Mouse (Mus musculus) lung, embryonic 14.5 days (tissue): Measurements from ENCODE around the gene Ect2l. TPM values are rescaled to one million over a fixed set of nuclear protein-coding genes. Genes with fewer than 3 reads are reported as not detected.
A peak's percentile ranks its signal among the peaks of the same experiment; 100 is the strongest.
"Not testable (repeated sequence)": the region's sequence is repeated elsewhere in the genome, so short reads cannot be mapped to it uniquely, and the experiment has no call there.

Experiments used
- ATAC-seq: fragments of 200-750 bp; cut with Nextera tagmentation; 2 replicates; pipeline ENCODE4 v1.8.0; 2017; ENCODE audit warnings: mild to moderate bottlenecking, moderate TSS enrichment, moderate library complexity; ENCODE audit not compliant: insufficient read depth
- DNase-seq: peaks from one replicate; pipeline ENCODE4 v3.0.0-alpha.2; 2015
- H3K27ac ChIP-seq: fragments of 300-500 bp; sonication (generic); 2 replicates; pipeline ENCODE4 v1.5.1; 2014; ENCODE audit warnings: low read depth, mild to moderate bottlenecking, moderate library complexity
- H3K27me3 ChIP-seq: fragments of 300-500 bp; sonication (generic); 2 replicates; pipeline ENCODE4 v1.6.1; 2014; ENCODE audit warnings: low read length, control low read depth; ENCODE audit not compliant: insufficient read depth
- H3K36me3 ChIP-seq: fragments of 300-500 bp; sonication (generic); 2 replicates; pipeline ENCODE4 v1.6.1; 2014; ENCODE audit warnings: control low read depth; ENCODE audit not compliant: insufficient read depth
- H3K4me1 ChIP-seq: fragments of 300-500 bp; sonication (generic); 2 replicates; pipeline ENCODE4 v1.6.1; 2014; ENCODE audit warnings: antibody characterized with exemption, control low read depth; ENCODE audit not compliant: insufficient read depth
- H3K4me2 ChIP-seq: fragments of 300-500 bp; sonication (generic); 2 replicates; pipeline ENCODE4 v1.6.1; 2014; ENCODE audit warnings: mild to moderate bottlenecking
- H3K4me3 ChIP-seq: fragments of 300-500 bp; sonication (generic); 2 replicates; pipeline ENCODE4 v1.5.1; 2014; ENCODE audit warnings: low read depth, low read length
- H3K9ac ChIP-seq: fragments of 300-500 bp; sonication (generic); 2 replicates; pipeline ENCODE4 v1.6.1; 2014
- H3K9me3 ChIP-seq: fragments of 300-500 bp; sonication (generic); 2 replicates; pipeline ENCODE4 v1.6.1; 2016; ENCODE audit warnings: low read depth, low read length, control low read depth
- CTCF ChIP-seq: IDR thresholded peaks from 2 replicates; pipeline ENCODE4 v1.5.1; 2016; ENCODE audit warnings: antibody characterized with exemption, low read depth
- WGBS: fragments of 180-500 bp; shearing (Covaris S2); extraction: QIAGEN DNeasy Blood & Tissue Kit; methylation state at CpG from one replicate; pipeline ENCODE4 v1.1.7; 2014; 5-methylcytosine and 5-hydroxymethylcytosine counted together
- polyA plus RNA-seq: library from polyadenylated mRNA; unstranded; fragments of >200 nt; fragmentation: Nextera tagmentation; extraction: Ambion mirVana; gene quantifications from 2 replicates; pipeline ENCODE4 v1.2.1, GENCODE M21; 2014

The Ect2l gene
- polyA plus RNA-seq, 1 experiment from 2014 or later = not detected

GRCm38 (mm10) chr10:18147224-18147623 is 63.5 kb downstream of the Ect2l start:
- H3K27me3 ChIP-seq = no peaks in the 10 kb centered on the region
- ATAC-seq = no peak
- H3K27ac ChIP-seq = no peak overlapping the region
- no peaks in the 10 kb centered on the region for H3K36me3 ChIP-seq
- WGBS = 66% methylated on average over 3 of the region's 3 CpGs
- no peak overlapping the region for H3K4me3 ChIP-seq
- H3K9ac ChIP-seq = no peak overlapping the region
- no peaks in the 10 kb centered on the region for H3K9me3 ChIP-seq
- no peak overlapping the region for H3K4me2 ChIP-seq
- DNase-seq = no peak
- no peak for TF ChIP-seq CTCF
- H3K4me1 ChIP-seq = no peaks in the 10 kb centered on the region

- H3K27me3 ChIP-seq = no peaks in the 10 kb centered on the region
- H3K27ac ChIP-seq = no peak overlapping the region
- ATAC-seq = no peak
- no peak for TF ChIP-seq CTCF
- H3K36me3 ChIP-seq = no peaks in the 10 kb centered on the region
- no peak for DNase-seq
- H3K9me3 ChIP-seq = no peaks in the 10 kb centered on the region
- no peak overlapping the region for H3K4me3 ChIP-seq
- H3K4me2 ChIP-seq = no peak overlapping the region
- no peak overlapping the region for H3K9ac ChIP-seq
- WGBS = 76% methylated on average over 6 of the region's 6 CpGs
- H3K4me1 ChIP-seq = no peaks in the 10 kb centered on the region
Measured at GRCm38 (mm10) chr10:18142231-18142630, 68.5 kb downstream of the Ect2l start.

GRCm38 (mm10) chr10:18141389-18141788 is 69.3 kb downstream of the Ect2l start:
- Histone ChIP-seq H3K4me3 (no peak overlapping the region), H3K9ac (no peak overlapping the region), H3K4me1 (no peaks in the 10 kb centered on the region), H3K27ac (no peak overlapping the region), H3K9me3 (no peaks in the 10 kb centered on the region), H3K4me2 (no peak overlapping the region), H3K27me3 (no peaks in the 10 kb centered on the region), H3K36me3 (no peaks in the 10 kb centered on the region)
- TF ChIP-seq CTCF = no peak
- DNase-seq (no peak), ATAC-seq (no peak)
- WGBS = 74% methylated on average over 2 of the region's 2 CpGs

GRCm38 (mm10) chr10:18139615-18140014 is 71.1 kb downstream of the Ect2l start:
- Histone ChIP-seq H3K36me3 (no peaks in the 10 kb centered on the region), H3K9ac (no peak overlapping the region), H3K4me3 (no peak overlapping the region), H3K27ac (no peak overlapping the region), H3K4me1 (no peaks in the 10 kb centered on the region), H3K27me3 (no peaks in the 10 kb centered on the region), H3K9me3 (no peaks in the 10 kb centered on the region), H3K4me2 (peak overlapping the region; percentile 10; the same call in 1 of the 2 replicates)
- no peak for DNase-seq
- no peak for TF ChIP-seq CTCF
- 71% methylated on average over 5 of the region's 5 CpGs for WGBS
- ATAC-seq = no peak

- H3K4me3 ChIP-seq, H3K9ac ChIP-seq, H3K9me3 ChIP-seq, H3K27me3 ChIP-seq, DNase-seq, H3K4me1 ChIP-seq, H3K36me3 ChIP-seq, H3K4me2 ChIP-seq, H3K27ac ChIP-seq: not testable (repeated sequence)
- 66% methylated on average over 12 of the region's 26 CpGs for WGBS
- peak; percentile 49; the same call in 1 of the 2 replicates for ATAC-seq
Measured at GRCm38 (mm10) chr10:18138853-18139503, 71.7 kb downstream of the Ect2l start.

- no peaks in the 10 kb centered on the region for H3K27me3 ChIP-seq
- no peak overlapping the region for H3K9ac ChIP-seq
- H3K36me3 ChIP-seq = no peaks in the 10 kb centered on the region
- H3K4me3 ChIP-seq = no peak overlapping the region
- H3K4me2 ChIP-seq = no peak overlapping the region
- H3K4me1 ChIP-seq = no peaks in the 10 kb centered on the region
- no peak for TF ChIP-seq CTCF
- H3K9me3 ChIP-seq = no peaks in the 10 kb centered on the region
- 0 out of 2 replicates have a peak, but pooled peaks have one; percentile 35 for ATAC-seq
- H3K27ac ChIP-seq = no peak overlapping the region
- DNase-seq = peak; percentile 14
- 62% methylated on average over 10 of the region's 10 CpGs for WGBS
Measured at GRCm38 (mm10) chr10:18131666-18132650, 78.7 kb downstream of the Ect2l start.

GRCm38 (mm10) chr10:18130276-18130675 is 80.4 kb downstream of the Ect2l start:
- DNase-seq = no peak
- Histone ChIP-seq H3K4me3 (no peak overlapping the region), H3K4me1 (no peaks in the 10 kb centered on the region), H3K36me3 (peaks cover 7% of the 10 kb centered on the region), H3K9me3 (no peaks in the 10 kb centered on the region), H3K9ac (no peak overlapping the region), H3K27me3 (no peaks in the 10 kb centered on the region), H3K4me2 (no peak overlapping the region), H3K27ac (no peak overlapping the region)
- no peak for TF ChIP-seq CTCF
- no peak for ATAC-seq
- WGBS = 92% methylated on average over 5 of the region's 5 CpGs
